Mouse (Mus musculus): ENCODE results near the gene Daxx. TPM values are rescaled to one million over a fixed set of nuclear protein-coding genes. Genes with fewer than 3 reads are reported as not detected.
"Not testable (repeated sequence)": the region's sequence is repeated elsewhere in the genome, so short reads cannot be mapped to it uniquely, and the experiment has no call there.

The Daxx gene
- polyA plus RNA-seq, 1 experiment from 2014 or later, result 79.3 TPM

GRCm38 (mm10) chr17:33891892-33892291, 17.3 kb upstream of the Daxx start:
- not testable (repeated sequence) for H3K4me2 ChIP-seq; H3K4me3 ChIP-seq (replicated peaks); H3K9me3 ChIP-seq; H3K27ac ChIP-seq; H3K27me3 ChIP-seq; H3K4me1 ChIP-seq (replicated peaks); H3K9ac ChIP-seq (replicated peaks); ATAC-seq (ENCODE audit: insufficient number of reproducible peaks, insufficient read depth, low FRiP score, low TSS enrichment, low read depth); H3K36me3 ChIP-seq
- 73% methylated on average over 6 of the region's 6 CpGs for WGBS

- no peaks in the 10 kb centered on the region for H3K36me3 ChIP-seq
- H3K9me3 ChIP-seq, result no peaks in the 10 kb centered on the region
- H3K27ac ChIP-seq, result no peak overlapping the region
- H3K4me2 ChIP-seq, result no peak overlapping the region
- whole genome bisulfite sequencing, result 28% methylated on average over 7 of the region's 7 CpGs
- H3K4me1 ChIP-seq (replicated peaks), result peaks cover 9% of the 10 kb centered on the region
- H3K4me3 ChIP-seq (replicated peaks), result no peak overlapping the region
- no peaks in the 10 kb centered on the region for H3K27me3 ChIP-seq
- ATAC-seq (ENCODE audit: insufficient number of reproducible peaks, insufficient read depth, low FRiP score, low TSS enrichment, low read depth), result no peak
- no peak overlapping the region for H3K9ac ChIP-seq (replicated peaks)
These were observed 16.8 kb upstream of the Daxx start for GRCm38 (mm10) chr17:33892429-33892828.

DNA sequence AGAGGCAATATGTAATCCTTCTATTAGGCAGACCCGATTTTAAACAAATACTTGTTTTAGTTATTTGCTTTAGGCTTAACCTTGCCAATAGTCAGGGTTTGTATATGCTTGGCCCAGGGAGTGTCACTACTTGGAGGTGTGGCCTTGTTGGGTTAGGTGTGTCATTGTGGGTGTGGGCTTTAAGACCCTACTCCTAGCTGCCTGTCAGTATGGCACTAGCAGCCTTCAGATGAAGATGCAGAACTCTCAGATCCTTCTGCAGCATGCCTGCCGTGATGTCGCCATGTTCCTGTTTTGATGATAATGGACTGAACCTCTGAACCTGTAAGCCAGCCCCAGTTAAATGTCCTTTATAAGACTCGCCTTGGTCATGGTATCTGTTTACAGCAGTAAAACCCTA, 16.2 kb upstream of the Daxx start:
- not testable (repeated sequence) for H3K9ac ChIP-seq (replicated peaks); H3K4me3 ChIP-seq (replicated peaks); H3K4me2 ChIP-seq; H3K36me3 ChIP-seq; ATAC-seq (ENCODE audit: insufficient number of reproducible peaks, insufficient read depth, low FRiP score, low TSS enrichment, low read depth); H3K4me1 ChIP-seq (replicated peaks); H3K27ac ChIP-seq; H3K9me3 ChIP-seq; H3K27me3 ChIP-seq
- WGBS, result 83% methylated on average over 4 of the region's 4 CpGs

DNA sequence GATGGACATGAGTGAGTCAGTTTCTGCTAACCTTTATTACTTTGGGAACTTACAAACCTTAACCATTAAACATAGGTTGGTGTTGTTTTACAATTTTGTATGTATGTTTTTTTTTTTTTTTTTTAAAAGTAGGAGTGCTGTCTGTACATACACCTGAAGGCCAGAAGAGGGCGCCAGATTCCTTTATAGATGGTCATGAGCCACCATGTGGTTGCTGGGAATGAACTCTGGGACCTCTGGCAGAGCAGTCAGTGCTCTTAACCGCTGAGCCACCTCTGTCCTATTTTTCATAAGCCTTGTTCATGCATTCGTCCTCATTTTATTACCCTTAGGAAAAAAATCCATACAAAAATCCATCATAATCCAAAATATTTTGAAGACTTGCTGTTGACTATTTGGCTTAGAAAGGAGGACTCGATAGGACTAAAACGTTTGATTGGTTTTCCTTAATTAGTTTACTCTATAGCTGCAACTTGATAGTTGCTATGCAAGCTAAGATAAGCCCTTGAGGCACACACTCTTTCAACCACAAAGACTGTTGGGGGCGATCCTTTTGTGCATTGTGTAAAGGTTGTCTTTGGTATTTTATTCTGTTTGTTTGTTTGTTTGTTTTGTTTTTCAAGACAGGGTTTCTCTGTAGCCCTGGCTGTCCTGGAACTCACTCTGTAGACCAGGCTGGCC, 12.0 kb upstream of the Daxx start:
- H3K4me1 ChIP-seq (replicated peaks), result no peaks in the 10 kb centered on the region

GRCm38 (mm10) chr17:33898193-33898592, 11.0 kb upstream of the Daxx start:
- WGBS, result 85% methylated on average over 4 of the region's 4 CpGs
- H3K4me1 ChIP-seq (replicated peaks); H3K36me3 ChIP-seq; ATAC-seq (ENCODE audit: insufficient number of reproducible peaks, insufficient read depth, low FRiP score, low TSS enrichment, low read depth); H3K9ac ChIP-seq (replicated peaks); H3K4me2 ChIP-seq; H3K27me3 ChIP-seq; H3K9me3 ChIP-seq; H3K27ac ChIP-seq; H3K4me3 ChIP-seq (replicated peaks): not testable (repeated sequence)

More for the DNA sequence above, 12.0 kb upstream of the Daxx start:
- 46% methylated on average over 6 of the region's 6 CpGs for WGBS
- H3K27ac ChIP-seq, result no peak overlapping the region
- H3K4me3 ChIP-seq (replicated peaks), result no peak overlapping the region
- H3K9me3 ChIP-seq, result no peaks in the 10 kb centered on the region
- no peak for ATAC-seq (ENCODE audit: insufficient number of reproducible peaks, insufficient read depth, low FRiP score, low TSS enrichment, low read depth)
- no peak overlapping the region for H3K4me2 ChIP-seq
- no peaks in the 10 kb centered on the region for H3K36me3 ChIP-seq
- H3K27me3 ChIP-seq, result no peaks in the 10 kb centered on the region
- no peak overlapping the region for H3K9ac ChIP-seq (replicated peaks)

DNA sequence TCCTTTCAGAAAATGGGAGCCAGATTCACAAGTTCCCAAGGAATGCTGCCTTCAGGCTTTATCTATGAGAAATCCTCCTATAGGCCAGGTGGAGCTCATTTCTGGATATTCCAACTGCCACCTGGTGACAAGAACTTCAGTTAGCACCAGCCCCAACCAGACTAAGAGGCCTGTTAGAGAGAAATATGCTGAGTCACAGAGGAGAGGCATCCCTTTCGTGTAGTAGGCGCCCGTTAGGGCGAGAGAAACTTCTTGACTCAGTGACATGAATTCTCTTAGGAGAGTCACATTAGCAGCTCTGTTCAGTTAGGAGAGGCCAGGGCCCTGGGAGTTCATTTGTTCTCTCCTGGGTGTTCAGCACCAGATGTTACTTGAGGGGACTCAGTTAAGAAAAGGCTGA, 9.6 kb upstream of the Daxx start:
- H3K27me3 ChIP-seq, result no peaks in the 10 kb centered on the region
- no peaks in the 10 kb centered on the region for H3K9me3 ChIP-seq
- no peaks in the 10 kb centered on the region for H3K4me1 ChIP-seq (replicated peaks)
- 76% methylated on average over 4 of the region's 4 CpGs for WGBS
- H3K27ac ChIP-seq, result no peak overlapping the region
- H3K4me3 ChIP-seq (replicated peaks), result no peak overlapping the region
- no peak overlapping the region for H3K4me2 ChIP-seq
- no peak overlapping the region for H3K9ac ChIP-seq (replicated peaks)
- no peaks in the 10 kb centered on the region for H3K36me3 ChIP-seq
- ATAC-seq (ENCODE audit: insufficient number of reproducible peaks, insufficient read depth, low FRiP score, low TSS enrichment, low read depth), result no peak

DNA sequence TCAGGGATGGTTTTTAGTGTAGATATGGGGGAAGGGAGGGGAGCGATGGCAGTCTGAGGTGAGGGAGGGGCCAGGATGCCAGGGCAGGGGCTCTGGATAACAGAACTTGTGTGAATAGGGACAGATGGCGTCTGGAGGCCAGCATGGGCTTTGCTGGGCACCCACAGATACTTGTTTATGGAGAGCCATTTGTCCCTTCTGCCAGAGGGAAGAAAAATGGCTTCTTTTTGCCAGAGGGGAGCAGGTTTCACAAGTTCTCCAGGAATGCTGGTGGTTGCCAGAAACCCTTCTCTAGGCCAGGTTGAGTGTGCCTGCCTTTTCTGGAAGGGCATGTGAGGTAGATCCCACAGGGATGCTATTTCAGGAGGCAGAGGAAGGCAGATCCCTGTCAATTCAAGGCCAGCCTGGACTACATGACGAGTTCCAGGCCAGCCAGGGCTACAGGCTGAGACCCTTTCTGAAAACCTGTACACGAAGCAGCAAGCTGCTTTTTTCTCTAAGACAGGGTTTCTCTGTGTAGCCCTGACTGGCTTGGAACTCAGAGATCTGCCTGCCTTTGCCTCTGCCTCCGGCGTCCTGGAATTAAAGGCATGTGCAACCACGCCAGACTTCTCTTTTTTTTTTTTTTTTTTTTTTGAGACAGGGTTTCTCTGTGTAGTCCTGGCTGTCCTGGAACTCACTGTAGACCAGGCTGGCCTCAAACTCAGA, 8.8 kb upstream of the Daxx start:
- Histone ChIP-seq H3K9me3 (no peaks in the 10 kb centered on the region), H3K27me3 (no peaks in the 10 kb centered on the region), H3K27ac (no peak overlapping the region), H3K4me2 (no peak overlapping the region), H3K4me3 (replicated peaks) (no peak overlapping the region), H3K9ac (replicated peaks) (no peak overlapping the region), H3K4me1 (replicated peaks) (no peaks in the 10 kb centered on the region), H3K36me3 (no peaks in the 10 kb centered on the region)
- no peak for ATAC-seq (ENCODE audit: insufficient number of reproducible peaks, insufficient read depth, low FRiP score, low TSS enrichment, low read depth)
- WGBS, result 63% methylated on average over 7 of the region's 7 CpGs

DNA sequence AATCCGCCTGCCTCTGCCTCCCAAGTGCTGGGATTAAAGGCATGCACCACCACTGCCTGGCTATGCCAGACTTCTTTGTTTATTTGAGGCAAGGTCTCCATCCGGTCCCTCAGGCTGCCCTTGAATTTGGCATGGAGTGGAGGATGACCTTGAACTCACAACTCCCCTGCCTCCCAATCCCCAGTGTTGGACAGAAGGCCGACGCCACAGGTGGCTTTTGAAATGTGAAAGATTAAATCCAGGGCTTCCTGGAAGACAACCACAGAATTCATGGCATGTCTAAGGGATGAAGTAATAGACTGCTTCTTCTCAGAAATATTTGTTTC, 8.3 kb upstream of the Daxx start:
- H3K27me3 ChIP-seq, result no peaks in the 10 kb centered on the region
- H3K4me2 ChIP-seq, result no peak overlapping the region
- H3K27ac ChIP-seq, result no peak overlapping the region
- no peak for ATAC-seq (ENCODE audit: insufficient number of reproducible peaks, insufficient read depth, low FRiP score, low TSS enrichment, low read depth)
- no peak overlapping the region for H3K9ac ChIP-seq (replicated peaks)
- H3K36me3 ChIP-seq, result no peaks in the 10 kb centered on the region
- H3K4me3 ChIP-seq (replicated peaks), result no peak overlapping the region
- H3K4me1 ChIP-seq (replicated peaks), result no peaks in the 10 kb centered on the region
- H3K9me3 ChIP-seq, result no peaks in the 10 kb centered on the region
- 84% methylated on average over 4 of the region's 4 CpGs for WGBS

DNA sequence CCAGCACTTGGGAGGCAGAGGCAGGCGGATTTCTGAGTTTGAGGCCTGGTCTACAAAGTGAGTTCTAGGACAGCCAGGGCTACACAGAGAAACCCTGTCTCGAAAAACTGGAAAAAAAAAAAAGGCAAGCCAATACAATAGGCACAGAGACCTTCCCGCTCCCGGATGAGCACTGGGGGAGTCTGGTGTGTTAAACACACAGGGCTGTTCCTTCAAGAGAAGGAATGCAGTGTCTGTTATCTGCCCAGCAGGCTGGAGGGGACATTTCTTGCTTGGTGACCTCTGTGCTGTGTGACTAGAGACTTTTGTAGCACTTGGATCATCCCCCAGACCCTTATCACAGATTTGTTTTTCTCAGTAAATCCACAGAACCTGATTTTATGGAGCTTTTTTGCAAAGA, 7.6 kb upstream of the Daxx start:
- Histone ChIP-seq H3K4me2 (no peak overlapping the region), H3K27ac (no peak overlapping the region), H3K27me3 (no peaks in the 10 kb centered on the region), H3K4me3 (replicated peaks) (no peak overlapping the region), H3K9ac (replicated peaks) (no peak overlapping the region), H3K4me1 (replicated peaks) (no peaks in the 10 kb centered on the region), H3K9me3 (no peaks in the 10 kb centered on the region), H3K36me3 (no peaks in the 10 kb centered on the region)
- no peak for ATAC-seq (ENCODE audit: insufficient number of reproducible peaks, insufficient read depth, low FRiP score, low TSS enrichment, low read depth)
- WGBS, result 68% methylated on average over 4 of the region's 4 CpGs

DNA sequence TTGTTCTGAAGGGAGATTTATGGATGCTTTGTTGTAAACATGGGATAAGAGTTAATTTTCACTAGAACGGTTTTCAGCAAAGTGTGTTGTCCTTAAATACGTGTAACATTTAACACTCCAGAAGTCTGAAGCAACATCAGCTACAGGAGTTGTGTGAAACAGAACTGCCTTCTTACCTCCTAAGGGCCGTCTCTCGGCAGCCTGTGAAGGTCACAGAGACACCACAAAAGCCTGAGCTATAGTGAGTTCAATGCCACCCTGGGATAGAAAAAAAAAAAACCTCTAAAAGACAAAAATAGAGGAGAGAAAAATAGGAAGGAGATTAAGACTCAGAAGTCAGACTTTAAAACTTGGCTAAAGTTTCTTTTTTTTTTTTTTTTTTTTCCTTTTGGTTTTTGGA, 7.1 kb upstream of the Daxx start:
- H3K9me3 ChIP-seq, result no peaks in the 10 kb centered on the region
- H3K4me1 ChIP-seq (replicated peaks), result no peaks in the 10 kb centered on the region
- no peak overlapping the region for H3K9ac ChIP-seq (replicated peaks)
- no peak overlapping the region for H3K4me3 ChIP-seq (replicated peaks)
- H3K4me2 ChIP-seq, result no peak overlapping the region
- no peaks in the 10 kb centered on the region for H3K36me3 ChIP-seq
- 39% methylated on average over 4 of the region's 4 CpGs for WGBS
- no peaks in the 10 kb centered on the region for H3K27me3 ChIP-seq
- no peak overlapping the region for H3K27ac ChIP-seq
- ATAC-seq (ENCODE audit: insufficient number of reproducible peaks, insufficient read depth, low FRiP score, low TSS enrichment, low read depth), result no peak

- Histone ChIP-seq H3K4me3 (replicated peaks) (no peak overlapping the region), H3K9ac (replicated peaks) (no peak overlapping the region), H3K36me3 (no peaks in the 10 kb centered on the region), H3K4me2 (no peak overlapping the region), H3K27me3 (no peaks in the 10 kb centered on the region), H3K27ac (no peak overlapping the region), H3K4me1 (replicated peaks) (no peaks in the 10 kb centered on the region), H3K9me3 (no peaks in the 10 kb centered on the region)
- no peak for ATAC-seq (ENCODE audit: insufficient number of reproducible peaks, insufficient read depth, low FRiP score, low TSS enrichment, low read depth)
- WGBS, result 81% methylated on average over 7 of the region's 7 CpGs
These were observed 6.7 kb upstream of the Daxx start for GRCm38 (mm10) chr17:33902491-33902890.

Data from limb, embryonic 12.5 days (tissue).